Mouse (Mus musculus): ENCODE measurements at regions not wholly inside any gene's neighbourhood (a gene's known extent, or its start where the extent isn't known, plus 50 kb on each side); places are given as distances from the start of the nearest gene placed in this dataset.

DNA sequence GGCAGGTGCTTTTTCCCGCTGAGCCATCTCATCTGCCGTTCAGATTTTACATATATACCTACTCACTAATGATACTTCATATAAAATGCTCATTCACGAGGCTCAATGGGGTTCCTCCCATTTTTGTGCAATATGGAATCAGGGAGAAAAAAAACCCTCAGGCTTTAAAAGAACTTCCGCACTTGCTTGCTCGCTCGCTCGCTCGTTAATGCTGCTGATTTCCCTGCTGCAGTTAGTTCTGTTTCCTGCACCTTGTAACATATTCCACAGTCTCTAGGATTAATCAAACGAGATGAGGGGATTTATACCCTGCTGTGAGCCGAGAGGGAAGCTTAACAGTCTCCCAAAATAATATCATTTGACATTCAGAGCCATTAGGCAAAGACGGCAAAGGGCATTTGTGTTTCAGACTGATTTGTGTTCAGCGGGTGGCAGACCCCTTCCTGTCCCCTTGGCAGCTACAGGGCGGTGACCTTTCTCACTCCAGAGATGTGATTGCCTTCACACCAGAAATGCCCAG lies 326.4 kb downstream of the Pdcd6ip start:
- no peaks in the 10 kb centered on the region for H3K27me3 ChIP-seq (replicated peaks; ENCODE audit: control insufficient read depth, insufficient read depth, low read length)
- no peaks in the 10 kb centered on the region for H3K36me3 ChIP-seq (ENCODE audit: control insufficient read depth, insufficient read depth, low read length)
- H3K9ac ChIP-seq (ENCODE audit: low read depth, low read length): peak overlapping the region; percentile 17; the same call in 1 of the 2 replicates
- H3K9me3 ChIP-seq (ENCODE audit: control insufficient read depth, low read length): no peaks in the 10 kb centered on the region
- H3K4me2 ChIP-seq (ENCODE audit: low read length): peak overlapping the region; percentile 30
- H3K4me1 ChIP-seq (ENCODE audit: control insufficient read depth, insufficient read depth, low read depth, low read length): peaks cover 12% of the 10 kb centered on the region
- H3K27ac ChIP-seq (ENCODE audit: low read depth, low read length): peak overlapping the region; percentile 55; the same call in 1 of the 2 replicates
- 0 out of 2 replicates have a peak, but pooled peaks have one; percentile 48 for ATAC-seq
- no peak overlapping the region for H3K4me3 ChIP-seq (ENCODE audit: low read length)
- 24% methylated on average over 13 of the region's 13 CpGs for WGBS

DNA sequence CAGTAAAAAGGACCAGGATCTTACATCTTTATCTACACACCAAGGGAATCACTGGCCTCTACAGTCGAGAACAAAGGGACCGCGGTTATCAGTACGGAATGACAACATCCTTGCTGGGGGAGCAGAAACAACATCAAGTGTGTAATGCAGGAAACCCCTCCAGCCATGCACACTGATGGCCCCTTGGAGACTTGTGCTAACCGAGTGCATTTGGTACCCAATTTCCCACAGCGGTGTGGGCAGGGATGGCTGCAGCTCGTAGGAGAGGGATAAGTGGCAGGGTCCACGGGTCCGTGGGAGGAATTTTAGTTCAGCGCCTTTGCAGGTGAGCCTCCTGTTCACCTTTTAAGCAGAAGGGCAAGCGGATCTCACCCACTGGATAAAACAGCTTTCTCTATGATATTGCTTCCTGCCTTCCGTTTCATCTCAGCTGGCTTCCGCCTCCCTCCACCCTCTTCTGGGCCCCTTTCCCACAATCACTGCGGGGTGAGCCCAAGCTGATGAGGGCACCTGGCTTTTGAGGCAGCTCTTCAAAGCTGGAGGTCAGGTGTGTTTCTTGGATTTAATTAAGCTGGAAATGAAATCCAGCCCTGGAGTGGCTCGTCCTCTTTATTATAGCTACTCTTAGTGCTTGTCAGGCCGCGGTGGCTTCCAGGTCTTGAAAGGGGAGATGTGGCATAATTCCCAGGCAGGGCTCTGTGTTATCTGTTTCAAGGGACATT lies 327.5 kb downstream of the Pdcd6ip start:
- no peak for ATAC-seq
- peaks cover 12% of the 10 kb centered on the region for H3K4me1 ChIP-seq (ENCODE audit: control insufficient read depth, insufficient read depth, low read depth, low read length)
- H3K27ac ChIP-seq (ENCODE audit: low read depth, low read length): peak overlapping the region; percentile 36
- H3K9me3 ChIP-seq (ENCODE audit: control insufficient read depth, low read length): no peaks in the 10 kb centered on the region
- no peaks in the 10 kb centered on the region for H3K27me3 ChIP-seq (replicated peaks; ENCODE audit: control insufficient read depth, insufficient read depth, low read length)
- 46% methylated on average over 17 of the region's 17 CpGs for WGBS
- H3K9ac ChIP-seq (ENCODE audit: low read depth, low read length): no peak overlapping the region; the same call in 1 of the 2 replicates
- no peak overlapping the region for H3K4me3 ChIP-seq (ENCODE audit: low read length)
- no peaks in the 10 kb centered on the region for H3K36me3 ChIP-seq (ENCODE audit: control insufficient read depth, insufficient read depth, low read length)
- H3K4me2 ChIP-seq (ENCODE audit: low read length): no peak overlapping the region

DNA sequence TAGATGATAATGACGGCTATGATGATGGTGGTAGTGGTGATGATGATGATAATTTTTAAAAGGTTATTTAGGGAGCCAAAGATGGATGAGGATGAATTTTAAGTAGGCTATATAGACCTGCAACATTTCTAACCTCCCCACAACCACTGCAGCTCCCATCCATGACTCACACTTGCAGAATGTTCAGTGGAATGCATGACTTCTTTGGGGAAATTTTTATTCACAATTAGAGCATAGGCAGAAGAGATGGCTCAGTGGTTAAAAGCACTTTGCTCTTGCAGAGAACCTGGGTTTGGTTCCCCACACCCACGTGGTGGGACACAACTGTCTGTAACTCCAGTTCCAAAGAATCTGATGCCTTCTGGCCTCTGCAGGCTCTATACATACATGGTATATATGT lies 329.5 kb downstream of the Pdcd6ip start:
- H3K27ac ChIP-seq (ENCODE audit: low read depth, low read length): no peak overlapping the region
- H3K4me1 ChIP-seq (ENCODE audit: control insufficient read depth, insufficient read depth, low read depth, low read length): peaks cover 12% of the 10 kb centered on the region
- H3K9me3 ChIP-seq (ENCODE audit: control insufficient read depth, low read length): no peaks in the 10 kb centered on the region
- H3K36me3 ChIP-seq (ENCODE audit: control insufficient read depth, insufficient read depth, low read length): no peaks in the 10 kb centered on the region
- no peak overlapping the region for H3K4me3 ChIP-seq (ENCODE audit: low read length)
- 80% methylated on average over 2 of the region's 2 CpGs for WGBS
- no peak overlapping the region for H3K9ac ChIP-seq (ENCODE audit: low read depth, low read length)
- no peaks in the 10 kb centered on the region for H3K27me3 ChIP-seq (replicated peaks; ENCODE audit: control insufficient read depth, insufficient read depth, low read length)
- no peak overlapping the region for H3K4me2 ChIP-seq (ENCODE audit: low read length)
- ATAC-seq: no peak

DNA sequence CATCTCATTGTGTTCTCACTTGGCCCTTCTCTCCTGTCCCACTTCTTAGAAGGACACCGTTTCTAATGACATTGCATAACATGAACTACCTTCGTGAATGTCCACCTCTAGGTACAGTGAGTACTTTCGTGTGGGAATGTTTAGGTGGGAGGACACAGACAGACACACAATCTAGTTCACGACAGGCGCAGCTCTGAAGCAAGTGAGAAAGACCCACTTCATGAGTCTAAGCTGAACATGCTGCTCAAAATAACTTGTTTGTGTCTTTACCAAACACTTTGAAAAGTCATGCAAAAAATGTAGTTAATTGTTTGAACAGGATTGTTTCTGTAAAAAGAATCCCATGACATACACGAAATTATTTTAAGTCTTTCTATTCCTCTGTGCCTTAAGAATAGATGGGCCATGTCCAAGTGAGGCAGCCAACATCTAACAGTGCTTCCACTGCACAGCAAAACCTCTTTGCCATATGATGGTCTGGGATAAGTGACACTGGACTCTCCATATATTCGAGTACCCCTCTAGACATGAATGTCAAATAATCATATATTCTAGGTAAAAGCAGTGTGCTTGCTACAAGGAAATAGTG lies 336.2 kb downstream of the Pdcd6ip start:
- H3K4me3 ChIP-seq (ENCODE audit: low read length): no peak overlapping the region
- no peak for ATAC-seq
- no peaks in the 10 kb centered on the region for H3K36me3 ChIP-seq (ENCODE audit: control insufficient read depth, insufficient read depth, low read length)
- H3K27me3 ChIP-seq (replicated peaks; ENCODE audit: control insufficient read depth, insufficient read depth, low read length): no peaks in the 10 kb centered on the region
- H3K4me1 ChIP-seq (ENCODE audit: control insufficient read depth, insufficient read depth, low read depth, low read length): no peaks in the 10 kb centered on the region
- no peak overlapping the region for H3K4me2 ChIP-seq (ENCODE audit: low read length)
- H3K9me3 ChIP-seq (ENCODE audit: control insufficient read depth, low read length): no peaks in the 10 kb centered on the region
- 85% methylated on average over 7 of the region's 7 CpGs for WGBS
- no peak overlapping the region for H3K9ac ChIP-seq (ENCODE audit: low read depth, low read length)
- H3K27ac ChIP-seq (ENCODE audit: low read depth, low read length): no peak overlapping the region

DNA sequence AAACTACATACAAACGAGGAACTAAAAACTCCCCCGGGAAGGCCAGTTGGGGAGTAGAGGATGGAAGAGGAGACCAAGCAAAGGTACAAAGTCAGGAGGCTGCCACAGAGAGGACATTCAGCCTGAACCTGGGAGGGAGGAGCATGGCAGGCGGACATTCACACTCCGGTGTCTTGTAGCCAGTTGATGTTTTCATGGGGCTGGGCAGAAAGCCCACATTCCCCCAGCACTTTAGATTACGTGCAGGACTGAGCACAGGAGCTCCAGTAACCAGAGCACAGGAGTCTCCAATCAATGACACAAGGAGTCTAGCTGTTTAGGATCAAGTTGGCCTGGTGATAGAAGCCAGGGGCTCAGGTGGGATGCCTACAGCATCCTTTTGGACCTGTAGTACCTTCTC lies 360.1 kb downstream of the Pdcd6ip start:
- Histone ChIP-seq H3K36me3 (ENCODE audit: control insufficient read depth, insufficient read depth, low read length) (no peaks in the 10 kb centered on the region), H3K4me3 (ENCODE audit: low read length) (no peak overlapping the region), H3K9ac (ENCODE audit: low read depth, low read length) (no peak overlapping the region), H3K4me1 (ENCODE audit: control insufficient read depth, insufficient read depth, low read depth, low read length) (no peaks in the 10 kb centered on the region), H3K4me2 (ENCODE audit: low read length) (no peak overlapping the region), H3K27ac (ENCODE audit: low read depth, low read length) (no peak overlapping the region), H3K9me3 (ENCODE audit: control insufficient read depth, low read length) (no peaks in the 10 kb centered on the region), H3K27me3 (replicated peaks; ENCODE audit: control insufficient read depth, insufficient read depth, low read length) (no peaks in the 10 kb centered on the region)
- WGBS: 76% methylated on average over 5 of the region's 5 CpGs
- no peak for ATAC-seq

DNA sequence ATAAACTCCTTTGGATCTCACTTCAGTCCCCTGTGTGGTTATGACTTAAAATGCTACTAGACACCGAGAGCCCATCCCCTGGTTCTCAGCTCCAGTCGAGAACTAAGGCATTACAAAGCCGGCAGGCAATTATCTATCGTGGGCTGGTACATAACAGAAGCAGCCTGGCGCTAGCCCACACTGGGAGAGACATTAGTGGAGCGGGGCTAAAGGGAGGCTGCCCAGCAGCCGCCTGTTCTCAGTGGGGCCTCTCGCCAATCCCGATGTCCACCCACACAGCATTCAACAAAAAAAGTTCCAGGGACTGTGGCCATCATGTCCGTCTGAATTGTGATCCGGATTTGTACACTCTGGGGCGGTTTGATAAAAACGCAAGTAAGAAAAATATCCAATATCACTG lies 361.5 kb downstream of the Pdcd6ip start:
- H3K36me3 ChIP-seq (ENCODE audit: control insufficient read depth, insufficient read depth, low read length): no peaks in the 10 kb centered on the region
- WGBS: 49% methylated on average over 13 of the region's 13 CpGs
- no peak for ATAC-seq
- no peak overlapping the region for H3K9ac ChIP-seq (ENCODE audit: low read depth, low read length)
- no peak overlapping the region for H3K27ac ChIP-seq (ENCODE audit: low read depth, low read length)
- H3K4me1 ChIP-seq (ENCODE audit: control insufficient read depth, insufficient read depth, low read depth, low read length): no peaks in the 10 kb centered on the region
- H3K4me2 ChIP-seq (ENCODE audit: low read length): no peak overlapping the region
- no peaks in the 10 kb centered on the region for H3K27me3 ChIP-seq (replicated peaks; ENCODE audit: control insufficient read depth, insufficient read depth, low read length)
- H3K4me3 ChIP-seq (ENCODE audit: low read length): no peak overlapping the region
- H3K9me3 ChIP-seq (ENCODE audit: control insufficient read depth, low read length): no peaks in the 10 kb centered on the region

DNA sequence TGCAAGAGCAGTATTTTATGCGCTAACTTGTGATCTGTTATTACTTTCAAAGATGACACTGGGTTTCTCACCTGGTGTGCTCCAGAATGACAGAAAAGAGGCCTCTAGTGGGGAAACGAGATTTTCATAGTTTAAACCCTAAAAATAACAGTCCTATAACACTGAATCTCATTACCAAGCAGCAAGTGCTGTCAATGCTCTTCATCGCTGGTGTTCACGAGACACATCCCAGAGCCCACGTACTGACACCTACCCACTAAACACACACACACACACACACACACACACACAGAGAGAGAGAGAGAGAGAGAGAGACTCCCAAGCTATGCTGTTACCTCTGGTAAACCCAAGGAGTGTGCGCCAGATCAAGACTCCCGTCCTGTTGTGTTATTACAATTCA lies 365.9 kb downstream of the Pdcd6ip start:
- H3K9ac ChIP-seq (ENCODE audit: low read depth, low read length): no peak overlapping the region
- ATAC-seq: no peak
- H3K36me3 ChIP-seq (ENCODE audit: control insufficient read depth, insufficient read depth, low read length): no peaks in the 10 kb centered on the region
- H3K4me3 ChIP-seq (ENCODE audit: low read length): no peak overlapping the region
- H3K27ac ChIP-seq (ENCODE audit: low read depth, low read length): no peak overlapping the region
- H3K4me1 ChIP-seq (ENCODE audit: control insufficient read depth, insufficient read depth, low read depth, low read length): no peaks in the 10 kb centered on the region
- H3K27me3 ChIP-seq (replicated peaks; ENCODE audit: control insufficient read depth, insufficient read depth, low read length): no peaks in the 10 kb centered on the region
- WGBS: 72% methylated on average over 7 of the region's 7 CpGs
- no peak overlapping the region for H3K4me2 ChIP-seq (ENCODE audit: low read length)
- no peaks in the 10 kb centered on the region for H3K9me3 ChIP-seq (ENCODE audit: control insufficient read depth, low read length)

DNA sequence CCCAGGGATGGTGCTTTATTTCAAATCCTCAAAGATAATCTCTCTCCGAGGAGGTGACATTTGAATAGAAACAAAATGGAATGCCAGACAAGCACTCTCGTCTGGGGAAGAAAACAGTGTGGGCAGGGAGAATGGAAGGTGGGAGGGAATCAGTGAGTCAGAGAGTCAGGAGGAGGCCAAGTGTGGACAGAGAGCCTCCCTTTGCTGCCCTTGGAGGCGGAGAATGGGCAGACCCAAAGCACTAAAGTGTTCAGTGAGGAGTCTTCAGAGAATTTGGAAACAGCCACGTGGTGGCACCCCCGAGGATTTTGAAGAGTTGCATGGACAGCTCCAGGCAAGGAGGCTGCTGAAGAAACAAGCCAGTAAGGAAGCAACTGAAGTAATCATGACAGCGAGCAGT lies 367.2 kb downstream of the Pdcd6ip start:
- ATAC-seq: no peak
- H3K27ac ChIP-seq (ENCODE audit: low read depth, low read length): no peak overlapping the region
- H3K4me3 ChIP-seq (ENCODE audit: low read length): no peak overlapping the region
- no peaks in the 10 kb centered on the region for H3K27me3 ChIP-seq (replicated peaks; ENCODE audit: control insufficient read depth, insufficient read depth, low read length)
- no peaks in the 10 kb centered on the region for H3K4me1 ChIP-seq (ENCODE audit: control insufficient read depth, insufficient read depth, low read depth, low read length)
- H3K9ac ChIP-seq (ENCODE audit: low read depth, low read length): no peak overlapping the region
- WGBS: 71% methylated on average over 6 of the region's 6 CpGs
- no peaks in the 10 kb centered on the region for H3K36me3 ChIP-seq (ENCODE audit: control insufficient read depth, insufficient read depth, low read length)
- no peaks in the 10 kb centered on the region for H3K9me3 ChIP-seq (ENCODE audit: control insufficient read depth, low read length)
- H3K4me2 ChIP-seq (ENCODE audit: low read length): no peak overlapping the region

DNA sequence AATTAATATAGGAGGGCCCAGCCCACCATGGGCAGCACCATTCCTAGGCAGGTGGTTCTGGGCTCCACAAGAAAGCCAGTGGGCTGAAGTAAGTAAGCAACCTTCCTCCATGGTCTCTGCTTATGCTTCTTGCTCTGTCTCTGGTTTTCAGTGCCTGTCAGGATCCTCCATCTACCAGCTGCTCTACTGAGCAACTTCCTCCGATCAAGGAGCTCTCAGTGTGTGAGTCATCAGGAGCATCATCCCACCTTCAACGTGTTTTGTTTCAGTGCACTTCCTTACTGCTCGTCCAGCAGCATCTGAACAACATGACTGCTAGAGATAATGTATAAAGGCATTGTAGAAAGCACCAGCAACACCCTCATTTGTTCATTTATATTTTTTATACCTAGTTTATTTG lies 368.0 kb downstream of the Pdcd6ip start:
- 90% methylated on average over 3 of the region's 3 CpGs for WGBS
- Histone ChIP-seq H3K4me1 (ENCODE audit: control insufficient read depth, insufficient read depth, low read depth, low read length) (no peaks in the 10 kb centered on the region), H3K36me3 (ENCODE audit: control insufficient read depth, insufficient read depth, low read length) (no peaks in the 10 kb centered on the region), H3K9ac (ENCODE audit: low read depth, low read length) (no peak overlapping the region), H3K4me3 (ENCODE audit: low read length) (no peak overlapping the region), H3K9me3 (ENCODE audit: control insufficient read depth, low read length) (no peaks in the 10 kb centered on the region), H3K27me3 (replicated peaks; ENCODE audit: control insufficient read depth, insufficient read depth, low read length) (no peaks in the 10 kb centered on the region), H3K27ac (ENCODE audit: low read depth, low read length) (no peak overlapping the region), H3K4me2 (ENCODE audit: low read length) (no peak overlapping the region)
- no peak for ATAC-seq

All from hindbrain, embryonic 16.5 days (tissue).